Mouse (Mus musculus): ENCODE measurements around the gene Asic3. TPM values are rescaled to one million over a fixed set of nuclear protein-coding genes. Genes with fewer than 3 reads are reported as not detected.
A peak's percentile ranks its signal among the peaks of the same experiment; 100 is the strongest.

The Asic3 gene
- total RNA-seq, 2 experiments from 2014 or later = not detected

- no peak for ATAC-seq (replicated peaks; ENCODE audit: poor library complexity, severe bottlenecking)
Observed at GRCm38 (mm10) chr5:24445428-24446080, 32.4 kb downstream of the Asic3 start.

- ATAC-seq (replicated peaks; ENCODE audit: poor library complexity, severe bottlenecking) = no peak
Observed at GRCm38 (mm10) chr5:24446630-24447029, 33.4 kb downstream of the Asic3 start.

DNA sequence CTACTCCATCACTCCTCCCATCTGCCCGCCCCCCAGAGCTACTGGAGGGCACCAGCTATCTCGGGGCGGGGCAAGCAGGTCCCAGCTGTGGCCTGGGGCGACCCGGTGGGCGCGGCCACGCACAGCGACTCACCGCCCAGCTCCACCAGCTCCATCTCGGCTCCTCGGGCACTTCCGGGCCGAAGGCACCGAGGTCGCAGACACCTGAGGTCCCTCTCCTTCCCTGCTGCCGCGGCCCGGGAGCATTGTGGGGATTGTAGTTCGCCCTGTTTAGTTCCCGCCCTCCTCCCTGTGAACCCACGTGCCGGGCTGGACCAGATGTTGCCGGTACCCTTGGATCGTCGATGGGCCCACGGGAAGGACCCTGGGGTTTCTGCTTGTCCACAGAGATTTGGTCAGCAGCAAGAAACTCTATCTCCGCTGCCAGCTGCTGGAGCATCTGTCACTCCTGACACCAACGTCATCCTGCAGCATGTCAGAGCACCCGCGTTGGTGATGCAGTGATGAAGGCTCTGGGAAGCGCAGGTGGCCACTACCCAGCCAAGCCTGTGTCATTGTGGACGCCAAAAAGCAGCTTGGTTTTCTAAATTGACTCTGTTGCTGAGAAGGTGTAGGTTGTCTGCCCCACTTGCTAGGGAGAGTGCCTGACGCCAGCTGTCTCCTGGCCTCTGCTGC lies 34.6 kb downstream of the Asic3 start, which contains the start of gene Tmub1:
Tmub1 (minus strand) TSS at position 231 of the 675 bp plus-strand sequence.
- peak; percentile 62 for ATAC-seq (replicated peaks; ENCODE audit: poor library complexity, severe bottlenecking)

- peak; percentile 64 for ATAC-seq (replicated peaks; ENCODE audit: poor library complexity, severe bottlenecking)
Observed at GRCm38 (mm10) chr5:24451264-24452029, 38.3 kb downstream of the Asic3 start.

DNA sequence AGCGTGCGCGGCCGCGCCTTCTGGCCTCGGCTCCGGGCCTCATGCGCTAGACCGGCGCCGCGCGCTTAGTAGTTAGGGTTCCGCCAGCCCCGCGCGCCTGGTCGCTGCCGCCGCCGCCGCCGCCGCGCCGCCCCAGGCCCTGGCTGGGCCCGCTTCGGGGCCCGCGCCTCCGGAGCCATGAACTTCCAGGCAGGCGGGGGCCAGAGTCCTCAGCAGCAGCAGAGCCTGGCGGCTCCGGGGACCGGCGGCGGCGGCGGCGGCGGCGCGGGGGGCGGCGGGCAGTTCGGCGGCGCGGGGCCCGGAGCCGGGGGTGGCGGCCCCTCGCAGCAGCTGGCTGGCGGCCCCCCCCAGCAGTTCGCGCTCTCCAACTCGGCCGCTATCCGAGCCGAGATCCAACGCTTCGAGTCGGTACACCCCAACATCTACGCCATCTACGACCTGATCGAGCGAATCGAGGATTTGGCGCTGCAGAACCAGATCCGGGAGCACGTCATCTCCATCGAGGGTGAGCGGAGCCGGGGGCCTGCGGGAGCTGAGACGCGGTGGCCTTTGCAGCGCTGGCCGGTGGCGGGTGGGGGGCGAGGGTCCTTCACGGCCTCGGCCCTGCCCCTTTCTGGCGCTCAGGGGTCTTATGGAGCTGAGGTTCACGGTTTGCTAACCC lies 39.0 kb downstream of the Asic3 start, which contains the start of gene Agap3:
Agap3 (plus strand) TSS at position 148 of the 661 bp plus-strand sequence.
- ATAC-seq (replicated peaks; ENCODE audit: poor library complexity, severe bottlenecking) = no peak

DNA sequence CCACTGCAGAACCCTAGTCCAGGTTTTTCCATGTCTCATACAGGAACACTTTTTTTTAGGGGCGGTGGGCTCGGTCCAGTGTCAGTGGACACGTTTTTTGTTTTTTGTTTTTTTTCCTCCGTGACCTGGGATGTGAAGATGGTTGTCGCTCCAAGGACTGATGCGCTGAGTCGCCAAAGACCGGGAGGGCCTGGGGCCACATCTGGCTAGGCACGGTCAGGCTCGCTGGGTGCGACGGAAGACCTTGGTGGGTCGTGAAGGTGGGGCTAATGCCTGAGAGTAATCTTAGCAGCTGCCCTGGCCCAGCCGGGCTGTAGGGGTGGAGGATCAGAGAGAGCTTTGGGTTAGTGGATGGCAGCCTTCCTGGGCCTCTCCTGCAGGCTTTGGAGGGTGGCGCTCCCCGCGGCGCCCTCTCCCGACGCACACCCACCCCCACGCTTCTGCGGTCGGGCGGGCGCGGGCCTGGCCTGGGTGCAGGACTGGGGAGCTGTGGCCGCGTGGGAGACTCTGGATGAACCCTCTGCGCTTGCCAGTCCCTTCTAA lies 39.6 kb downstream of the Asic3 start:
- peak; percentile 21 for ATAC-seq (replicated peaks; ENCODE audit: poor library complexity, severe bottlenecking)

DNA sequence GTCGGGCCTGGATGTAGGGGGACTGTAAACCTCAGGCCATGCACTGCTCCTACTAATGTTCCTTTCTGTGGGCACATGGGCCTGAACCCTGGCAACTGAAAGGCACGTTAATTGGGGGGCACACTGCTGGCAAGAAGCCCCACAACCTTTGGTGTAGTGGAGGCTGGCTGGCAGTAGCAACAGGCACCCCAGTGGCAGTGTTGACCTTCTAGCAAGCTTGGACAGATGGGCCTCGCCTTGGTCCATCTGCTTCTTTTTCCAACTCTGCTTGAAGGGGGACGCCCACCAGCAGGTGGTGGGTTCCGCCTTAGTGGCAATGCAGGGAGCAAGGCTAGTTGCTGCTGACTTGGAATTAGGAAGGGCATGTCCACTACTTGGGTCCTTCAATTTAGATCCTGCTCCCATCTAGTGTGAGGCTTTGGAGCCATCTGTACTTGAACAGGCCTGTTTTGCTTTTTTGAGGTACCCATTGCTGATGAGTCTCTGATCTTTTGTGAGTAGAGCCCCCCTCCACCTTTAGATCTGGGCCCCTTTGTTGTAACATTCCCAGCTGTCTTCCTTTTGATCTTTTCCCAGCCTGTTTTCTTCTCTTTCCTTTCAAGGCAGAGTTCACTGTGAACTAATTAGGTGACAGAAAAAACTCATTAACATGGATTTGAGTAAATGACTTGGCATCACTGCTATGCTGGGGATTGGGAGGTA lies 40.2 kb downstream of the Asic3 start:
- ATAC-seq (replicated peaks; ENCODE audit: poor library complexity, severe bottlenecking) = no peak

DNA sequence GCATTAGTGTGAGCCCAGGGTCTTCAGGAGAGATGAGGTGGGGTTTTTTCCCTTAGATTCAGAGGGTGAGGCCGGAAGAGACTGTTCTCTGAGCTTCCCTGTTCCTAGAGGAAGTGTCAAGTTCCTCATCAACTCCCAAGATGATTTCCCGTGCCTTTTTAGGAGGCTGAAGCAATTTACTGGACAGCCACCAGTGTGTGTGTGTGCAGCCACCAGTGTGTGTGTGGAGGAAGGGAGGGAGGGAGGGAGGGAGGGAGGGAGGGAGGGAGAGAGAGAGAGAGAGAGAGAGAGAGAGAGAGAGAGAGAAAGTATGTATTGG lies 40.8 kb downstream of the Asic3 start:
- ATAC-seq (replicated peaks; ENCODE audit: poor library complexity, severe bottlenecking) = no peak

DNA sequence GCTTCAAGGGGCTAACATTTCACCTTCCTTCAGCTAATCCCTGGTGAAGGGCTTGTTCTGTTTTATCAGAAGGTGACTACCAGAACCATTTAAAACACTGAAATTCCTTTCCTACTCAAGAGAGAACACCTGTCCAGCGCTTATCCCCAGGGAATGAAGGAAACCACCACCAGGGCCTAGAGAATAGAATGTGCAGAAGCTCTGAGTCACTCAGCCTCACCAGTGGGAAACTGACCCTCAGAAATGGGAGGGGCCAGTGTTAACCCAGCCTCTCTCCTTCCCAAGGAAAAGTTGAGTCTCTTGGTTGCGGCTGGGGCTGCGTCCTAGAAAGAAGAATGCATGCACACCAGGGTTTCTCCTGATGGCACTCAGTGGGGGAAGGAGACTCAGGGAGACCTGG lies 41.9 kb downstream of the Asic3 start:
- no peak for ATAC-seq (replicated peaks; ENCODE audit: poor library complexity, severe bottlenecking)

DNA sequence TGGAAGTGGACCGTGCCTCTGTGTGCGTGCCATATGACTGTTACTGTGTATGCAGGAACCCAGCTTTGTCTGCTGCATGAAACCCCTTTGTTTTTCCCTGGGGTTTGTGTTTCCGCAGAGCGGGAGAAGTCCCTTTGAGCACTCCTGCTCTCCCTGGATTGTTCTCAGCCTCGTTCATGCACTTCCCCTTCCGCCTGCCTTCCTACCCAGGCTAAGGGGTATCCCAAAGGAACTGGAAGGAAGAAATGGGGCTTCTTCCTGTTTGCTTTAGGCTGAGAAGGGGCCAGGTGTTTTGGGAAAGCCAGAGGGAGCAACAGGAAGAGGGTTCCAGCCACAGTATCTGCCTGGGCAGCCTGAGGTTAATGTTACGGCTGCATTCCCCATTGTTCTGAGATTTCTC lies 42.4 kb downstream of the Asic3 start:
- ATAC-seq (replicated peaks; ENCODE audit: poor library complexity, severe bottlenecking) = no peak

GRCm38 (mm10) chr5:24466762-24467161 lies 53.6 kb downstream of the Asic3 start:
- no peak for ATAC-seq (replicated peaks; ENCODE audit: poor library complexity, severe bottlenecking)

Other genes with a start within 250 kb of the Asic3 start
- 14.2 and 18.3 TPM in 2 replicates for gene Nupl2, start 248.4 kb upstream of the Asic3 start, total RNA-seq (2014; fragmentation: Nextera tagmentation)
- 7.1 and 7.5 TPM in 2 replicates for gene Nupl2, start 248.4 kb upstream of the Asic3 start, total RNA-seq (2017)
- gene Kcnh2, start 61.8 kb upstream of the Asic3 start, total RNA-seq (2014; fragmentation: Nextera tagmentation) = not detected in 2 replicates
- gene Kcnh2, start 61.8 kb upstream of the Asic3 start, total RNA-seq (2017) = not detected in 2 replicates
- gene Nos3, start 48.6 kb upstream of the Asic3 start, total RNA-seq (2014; fragmentation: Nextera tagmentation) = 0.56 TPM in 1 of 2 replicates, not detected in the other
- not detected in 2 replicates for gene Nos3, start 48.6 kb upstream of the Asic3 start, total RNA-seq (2017)
- 1.8 and 4.0 TPM in 2 replicates for gene Atg9b, start 21.2 kb upstream of the Asic3 start, total RNA-seq (2014; fragmentation: Nextera tagmentation)
- 4.0 and 5.3 TPM in 2 replicates for gene Atg9b, start 21.2 kb upstream of the Asic3 start, total RNA-seq (2017)
- gene Abcb8, start 19.7 kb upstream of the Asic3 start, total RNA-seq (2014; fragmentation: Nextera tagmentation) = 17.6 and 56.8 TPM in 2 replicates
- 14.4 and 23.9 TPM in 2 replicates for gene Abcb8, start 19.7 kb upstream of the Asic3 start, total RNA-seq (2017)
- 24.4 and 36.9 TPM in 2 replicates for gene Cdk5, start 10.1 kb downstream of the Asic3 start, total RNA-seq (2014; fragmentation: Nextera tagmentation)
- 20.7 and 22.4 TPM in 2 replicates for gene Cdk5, start 10.1 kb downstream of the Asic3 start, total RNA-seq (2017)
- 20.9 and 28.9 TPM in 2 replicates for gene Slc4a2, start 10.4 kb downstream of the Asic3 start, total RNA-seq (2014; fragmentation: Nextera tagmentation)
- gene Slc4a2, start 10.4 kb downstream of the Asic3 start, total RNA-seq (2017) = 13.5 and 29.3 TPM in 2 replicates
- 53.8 and 75.7 TPM in 2 replicates for gene Fastk, start 31.9 kb downstream of the Asic3 start, total RNA-seq (2014; fragmentation: Nextera tagmentation)
- gene Fastk, start 31.9 kb downstream of the Asic3 start, total RNA-seq (2017) = 15.9 and 23.3 TPM in 2 replicates
- gene Tmub1, start 34.5 kb downstream of the Asic3 start, total RNA-seq (2014; fragmentation: Nextera tagmentation) = 6.4 and 18.7 TPM in 2 replicates
- gene Tmub1, start 34.5 kb downstream of the Asic3 start, total RNA-seq (2017) = 8.8 and 11.1 TPM in 2 replicates
- 21.5 and 26.8 TPM in 2 replicates for gene Agap3, start 38.8 kb downstream of the Asic3 start, total RNA-seq (2014; fragmentation: Nextera tagmentation)
- 19.4 and 31.8 TPM in 2 replicates for gene Agap3, start 38.8 kb downstream of the Asic3 start, total RNA-seq (2017)
- gene Gbx1, start 113.8 kb downstream of the Asic3 start, total RNA-seq (2014; fragmentation: Nextera tagmentation) = not detected in 2 replicates
- not detected in 2 replicates for gene Gbx1, start 113.8 kb downstream of the Asic3 start, total RNA-seq (2017)
- gene Asb10, start 127.6 kb downstream of the Asic3 start, total RNA-seq (2014; fragmentation: Nextera tagmentation) = not detected in 2 replicates
- not detected in 2 replicates for gene Asb10, start 127.6 kb downstream of the Asic3 start, total RNA-seq (2017)
- gene 4931409K22Rik, start 143.4 kb downstream of the Asic3 start, total RNA-seq (2014; fragmentation: Nextera tagmentation) = not detected in 2 replicates
- gene 4931409K22Rik, start 143.4 kb downstream of the Asic3 start, total RNA-seq (2017) = not detected in 2 replicates
- gene Abcf2, start 164.1 kb downstream of the Asic3 start, total RNA-seq (2014; fragmentation: Nextera tagmentation) = 51.6 and 74.3 TPM in 2 replicates
- 98.3 and 98.8 TPM in 2 replicates for gene Abcf2, start 164.1 kb downstream of the Asic3 start, total RNA-seq (2017)
- 17.8 and 17.9 TPM in 2 replicates for gene Chpf2, start 173.3 kb downstream of the Asic3 start, total RNA-seq (2014; fragmentation: Nextera tagmentation)
- 10.4 and 29.2 TPM in 2 replicates for gene Chpf2, start 173.3 kb downstream of the Asic3 start, total RNA-seq (2017)
- not detected in 2 replicates for gene Smarcd3, start 211.0 kb downstream of the Asic3 start, total RNA-seq (2014; fragmentation: Nextera tagmentation)
- 0.05 and 0.34 TPM in 2 replicates for gene Smarcd3, start 211.0 kb downstream of the Asic3 start, total RNA-seq (2017)